Mouse (Mus musculus) kidney, embryonic 16.5 days (tissue): ENCODE results near the gene Fabp3. TPM values are rescaled to one million over a fixed set of nuclear protein-coding genes. Genes with fewer than 3 reads are reported as not detected.
A peak's percentile ranks its signal among the peaks of the same experiment; 100 is the strongest.

ENCODE experiments used
- ATAC-seq: fragments of 200-750 bp; cut with Nextera tagmentation; 2 replicates; pipeline ENCODE4 v1.8.0; 2017; ENCODE audit warnings: moderate TSS enrichment; ENCODE audit not compliant: low FRiP score, low TSS enrichment
- H3K27ac ChIP-seq: fragments of 300-500 bp; sonication (generic); 2 replicates; pipeline ENCODE4 v1.5.1; 2014; ENCODE audit warnings: low read length
- H3K27me3 ChIP-seq: fragments of 300-500 bp; sonication (generic); 2 replicates; pipeline ENCODE4 v1.6.1; 2014; ENCODE audit warnings: low read length, control low read depth, mixed read lengths; ENCODE audit not compliant: insufficient read depth
- H3K36me3 ChIP-seq: fragments of 300-500 bp; sonication (generic); 2 replicates; pipeline ENCODE4 v1.6.1; 2014; ENCODE audit warnings: low read length, control low read depth, mixed read lengths; ENCODE audit not compliant: insufficient read depth
- H3K4me1 ChIP-seq: fragments of 300-500 bp; sonication (generic); 2 replicates; pipeline ENCODE4 v1.6.1; 2014; ENCODE audit warnings: low read length, control low read depth, mixed read lengths; ENCODE audit not compliant: insufficient read depth
- H3K4me2 ChIP-seq: fragments of 300-500 bp; sonication (generic); replicated peaks from 2 replicates; pipeline ENCODE4 v1.6.1; 2014; ENCODE audit warnings: low read depth, low read length
- H3K4me3 ChIP-seq: fragments of 300-500 bp; sonication (generic); 2 replicates; pipeline ENCODE4 v1.5.1; 2014; ENCODE audit warnings: mild to moderate bottlenecking, low read length
- H3K9ac ChIP-seq: fragments of 300-500 bp; sonication (generic); replicated peaks from 2 replicates; pipeline ENCODE4 v1.6.1; 2014; ENCODE audit warnings: low read length
- H3K9me3 ChIP-seq: fragments of 300-500 bp; sonication (generic); 2 replicates; pipeline ENCODE4 v1.6.1; 2016; ENCODE audit warnings: low read length, control low read depth
- whole genome bisulfite sequencing: fragments of 180-500 bp; shearing (Covaris S2); extraction: QIAGEN DNeasy Blood & Tissue Kit; methylation state at CpG from one replicate; pipeline ENCODE4 v1.1.7; 2014; 5-methylcytosine and 5-hydroxymethylcytosine counted together
- polyA plus RNA-seq: library from polyadenylated mRNA; unstranded; fragments of >200 nt; fragmentation: Nextera tagmentation; extraction: Ambion mirVana; gene quantifications from 2 replicates; pipeline ENCODE4 v1.2.1, GENCODE M21; 2015

Fabp3 gene
- polyA plus RNA-seq, 1 experiment from 2014 or later = 161 TPM

GRCm38 (mm10) chr4:130304746-130305145 is 3.6 kb upstream of the Fabp3 start:
- 39% methylated on average over 3 of the region's 3 CpGs for WGBS
- Histone ChIP-seq H3K27me3 (peaks cover 23% of the 10 kb centered on the region), H3K27ac (no peak overlapping the region), H3K4me3 (no peak overlapping the region), H3K4me1 (peaks cover 23% of the 10 kb centered on the region), H3K9ac (no peak overlapping the region), H3K36me3 (no peaks in the 10 kb centered on the region), H3K9me3 (no peaks in the 10 kb centered on the region), H3K4me2 (no peak overlapping the region)
- ATAC-seq = no peak

- peak overlapping the region; percentile 93 for H3K4me2 ChIP-seq
- no peaks in the 10 kb centered on the region for H3K9me3 ChIP-seq
- ATAC-seq = peak; percentile 16; the same call in 1 of the 2 replicates
- H3K27me3 ChIP-seq = peaks cover 31% of the 10 kb centered on the region
- peak overlapping the region; percentile 82 for H3K27ac ChIP-seq
- H3K4me1 ChIP-seq = peaks cover 23% of the 10 kb centered on the region
- WGBS = 76% methylated on average over 10 of the region's 10 CpGs
- peak overlapping the region; percentile 51; the same call in 1 of the 2 replicates for H3K9ac ChIP-seq
- no peak overlapping the region for H3K4me3 ChIP-seq
- no peaks in the 10 kb centered on the region for H3K36me3 ChIP-seq
These were observed 1.4 kb upstream of the Fabp3 start for GRCm38 (mm10) chr4:130306796-130307630.

GRCm38 (mm10) chr4:130307851-130308230 is 554 bp upstream of the Fabp3 start:
- under 1% methylated on average over 23 of the region's 23 CpGs for whole genome bisulfite sequencing
- ATAC-seq = peak; percentile 76
- H3K9ac ChIP-seq = peak overlapping the region; percentile 66
- peaks cover 31% of the 10 kb centered on the region for H3K27me3 ChIP-seq
- H3K36me3 ChIP-seq = no peaks in the 10 kb centered on the region
- H3K4me2 ChIP-seq = peak overlapping the region; percentile 93
- peaks cover 18% of the 10 kb centered on the region for H3K4me1 ChIP-seq
- H3K9me3 ChIP-seq = no peaks in the 10 kb centered on the region
- peak overlapping the region; percentile 82 for H3K27ac ChIP-seq
- peak overlapping the region; percentile 53 for H3K4me3 ChIP-seq

GRCm38 (mm10) chr4:130309254-130309653 is 859 bp downstream of the Fabp3 start:
- no peak for ATAC-seq

GRCm38 (mm10) chr4:130312526-130312925 is 4.1 kb downstream of the Fabp3 start:
- peaks cover 26% of the 10 kb centered on the region for H3K4me1 ChIP-seq
- H3K9ac ChIP-seq = no peak overlapping the region
- H3K27me3 ChIP-seq = peaks cover 27% of the 10 kb centered on the region
- no peak for ATAC-seq
- H3K9me3 ChIP-seq = no peaks in the 10 kb centered on the region
- no peak overlapping the region for H3K4me3 ChIP-seq
- no peaks in the 10 kb centered on the region for H3K36me3 ChIP-seq
- H3K4me2 ChIP-seq = no peak overlapping the region
- WGBS = 86% methylated on average over 3 of the region's 3 CpGs
- H3K27ac ChIP-seq = no peak overlapping the region

More at GRCm38 (mm10) chr4:130309254-130309653, 859 bp downstream of the Fabp3 start:
- Histone ChIP-seq H3K4me2 (peak overlapping the region; percentile 93), H3K9ac (peak overlapping the region; percentile 66), H3K27me3 (peaks cover 31% of the 10 kb centered on the region), H3K27ac (no peak overlapping the region), H3K4me1 (peaks cover 18% of the 10 kb centered on the region), H3K9me3 (no peaks in the 10 kb centered on the region), H3K36me3 (no peaks in the 10 kb centered on the region), H3K4me3 (peak overlapping the region; percentile 53)
- 48% methylated on average over 8 of the region's 8 CpGs for WGBS

- Histone ChIP-seq H3K4me2 (no peak overlapping the region), H3K4me3 (no peak overlapping the region), H3K27ac (no peak overlapping the region), H3K9ac (no peak overlapping the region), H3K9me3 (no peaks in the 10 kb centered on the region), H3K4me1 (peaks cover 17% of the 10 kb centered on the region), H3K27me3 (peaks cover 18% of the 10 kb centered on the region), H3K36me3 (no peaks in the 10 kb centered on the region)
- 81% methylated on average over 4 of the region's 4 CpGs for WGBS
- ATAC-seq = no peak
These were observed 5.2 kb downstream of the Fabp3 start for GRCm38 (mm10) chr4:130313552-130313951.

- Histone ChIP-seq H3K27ac (peak overlapping the region; percentile 74), H3K4me1 (peaks cover 12% of the 10 kb centered on the region; the same call in 1 of the 2 replicates), H3K9me3 (no peaks in the 10 kb centered on the region), H3K27me3 (no peaks in the 10 kb centered on the region), H3K9ac (no peak overlapping the region), H3K36me3 (no peaks in the 10 kb centered on the region), H3K4me3 (no peak overlapping the region), H3K4me2 (no peak overlapping the region)
- peak; percentile 55; the same call in 1 of the 2 replicates for ATAC-seq
- WGBS = 44% methylated on average over 13 of the region's 13 CpGs
These were observed 7.6 kb downstream of the Fabp3 start for GRCm38 (mm10) chr4:130315771-130316527.

GRCm38 (mm10) chr4:130316691-130317090 is 8.3 kb downstream of the Fabp3 start:
- no peaks in the 10 kb centered on the region for H3K36me3 ChIP-seq
- H3K9ac ChIP-seq = no peak overlapping the region
- H3K4me1 ChIP-seq = peaks cover 12% of the 10 kb centered on the region; the same call in 1 of the 2 replicates
- no peak overlapping the region for H3K4me3 ChIP-seq
- H3K27me3 ChIP-seq = no peaks in the 10 kb centered on the region
- H3K4me2 ChIP-seq = no peak overlapping the region
- no peaks in the 10 kb centered on the region for H3K9me3 ChIP-seq
- H3K27ac ChIP-seq = peak overlapping the region; percentile 74
- 85% methylated on average over 10 of the region's 10 CpGs for WGBS
- ATAC-seq = no peak

- no peak overlapping the region for H3K4me2 ChIP-seq
- no peak overlapping the region for H3K27ac ChIP-seq
- H3K4me1 ChIP-seq = peaks cover 12% of the 10 kb centered on the region; the same call in 1 of the 2 replicates
- no peaks in the 10 kb centered on the region for H3K9me3 ChIP-seq
- H3K9ac ChIP-seq = no peak overlapping the region
- H3K36me3 ChIP-seq = peaks cover 8% of the 10 kb centered on the region; the same call in 1 of the 2 replicates
- WGBS = 64% methylated on average over 3 of the region's 3 CpGs
- ATAC-seq = no peak
- no peaks in the 10 kb centered on the region for H3K27me3 ChIP-seq
- H3K4me3 ChIP-seq = no peak overlapping the region
These were observed 9.7 kb downstream of the Fabp3 start for GRCm38 (mm10) chr4:130318122-130318521.
